Mouse (Mus musculus) large intestine, adult 2 months (tissue): ENCODE results near the gene Boc. TPM values are rescaled to one million over a fixed set of nuclear protein-coding genes. Genes with fewer than 3 reads are reported as not detected.
A peak's percentile ranks its signal among the peaks of the same experiment; 100 is the strongest.

Source experiments
- DNase-seq: peaks from one replicate; pipeline ENCODE4 v3.0.0-alpha.2; 2012; ENCODE audit warnings: low read depth, low spot score
- WGBS: fragments of 180-500 bp; shearing (Covaris S2); methylation state at CpG from one replicate; pipeline ENCODE4 v1.1.7; 2018; 5-methylcytosine and 5-hydroxymethylcytosine counted together
- polyA plus RNA-seq: library from polyadenylated mRNA; depleted of rRNA; stranded (reverse); fragments of >200 nt; gene quantifications from 2 replicates; pipeline ENCODE4 v1.2.3, GENCODE M21; 2012; rRNA removed

The Boc gene
- polyA plus RNA-seq: 4.4 and 5.2 TPM in 2 replicates

GRCm38 (mm10) chr16:44558471-44559329, at the start of gene Boc:
TSS of gene Boc (minus strand) at chr16:44558897.
- WGBS: under 1% methylated on average over 46 of the region's 46 CpGs
- peak; percentile 60 for DNase-seq

DNA sequence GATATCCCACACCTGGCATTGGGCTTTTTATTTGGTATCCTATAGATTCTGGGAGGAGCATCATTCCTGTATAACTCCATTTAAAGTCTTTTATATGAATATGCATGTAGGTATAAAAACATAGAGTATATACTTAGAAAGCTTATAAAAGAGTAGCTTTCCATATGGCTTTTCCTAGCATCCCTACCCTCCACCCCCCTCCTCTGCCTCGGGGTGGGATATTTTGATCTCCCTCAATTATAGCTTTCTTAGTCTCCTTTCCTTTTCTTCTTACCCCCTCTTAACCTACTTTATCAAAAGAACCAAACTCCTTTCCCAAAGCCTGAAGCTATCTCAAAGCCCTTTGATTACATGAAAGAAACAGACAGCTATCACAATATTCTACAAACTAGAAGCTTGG, 47.9 kb upstream of the Boc start:
- WGBS: 88% methylated on average over 1 of the region's 1 CpGs
- DNase-seq: no peak

DNA sequence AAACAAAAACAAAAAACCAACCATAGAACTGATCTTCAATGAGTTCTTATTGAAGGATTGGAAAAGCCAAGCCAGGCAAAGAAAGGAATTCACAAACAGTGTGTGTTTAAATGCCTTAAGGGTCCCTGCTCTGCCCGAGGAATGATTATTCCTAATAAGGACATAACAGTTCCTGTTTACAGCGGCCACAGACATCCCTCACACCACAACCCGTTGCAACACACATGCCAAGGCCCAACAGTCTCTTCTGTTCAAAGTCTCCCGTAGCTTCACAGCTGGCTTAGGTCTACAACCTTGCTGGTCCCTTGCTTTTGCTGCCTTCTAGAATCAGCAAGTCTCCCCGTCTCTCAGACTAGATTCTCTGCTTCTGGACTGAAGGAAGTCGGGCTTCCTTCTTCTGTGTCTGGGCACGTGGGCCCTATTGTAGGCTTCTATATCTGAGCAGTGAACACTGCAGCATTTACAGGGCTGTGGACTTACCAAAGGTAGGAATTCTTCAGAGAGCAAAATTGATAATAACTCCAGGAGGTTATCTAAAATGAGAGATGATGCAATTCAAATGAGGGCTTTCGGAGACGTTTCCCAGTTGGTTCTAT, 45.4 kb upstream of the Boc start:
- 68% methylated on average over 9 of the region's 9 CpGs for WGBS
- no peak for DNase-seq

- WGBS: 30% methylated on average over 8 of the region's 8 CpGs
- no peak for DNase-seq
Measured at GRCm38 (mm10) chr16:44601999-44602794, 43.5 kb upstream of the Boc start.

GRCm38 (mm10) chr16:44601182-44601581, 42.5 kb upstream of the Boc start:
- WGBS: 29% methylated on average over 2 of the region's 2 CpGs
- DNase-seq: no peak

GRCm38 (mm10) chr16:44597106-44597806, 38.6 kb upstream of the Boc start:
- 72% methylated on average over 2 of the region's 2 CpGs for WGBS

GRCm38 (mm10) chr16:44589506-44589905, 30.8 kb upstream of the Boc start:
- 93% methylated on average over 1 of the region's 1 CpGs for WGBS
- DNase-seq: no peak

More at GRCm38 (mm10) chr16:44597106-44597806, 38.6 kb upstream of the Boc start:
- no peak for DNase-seq

DNA sequence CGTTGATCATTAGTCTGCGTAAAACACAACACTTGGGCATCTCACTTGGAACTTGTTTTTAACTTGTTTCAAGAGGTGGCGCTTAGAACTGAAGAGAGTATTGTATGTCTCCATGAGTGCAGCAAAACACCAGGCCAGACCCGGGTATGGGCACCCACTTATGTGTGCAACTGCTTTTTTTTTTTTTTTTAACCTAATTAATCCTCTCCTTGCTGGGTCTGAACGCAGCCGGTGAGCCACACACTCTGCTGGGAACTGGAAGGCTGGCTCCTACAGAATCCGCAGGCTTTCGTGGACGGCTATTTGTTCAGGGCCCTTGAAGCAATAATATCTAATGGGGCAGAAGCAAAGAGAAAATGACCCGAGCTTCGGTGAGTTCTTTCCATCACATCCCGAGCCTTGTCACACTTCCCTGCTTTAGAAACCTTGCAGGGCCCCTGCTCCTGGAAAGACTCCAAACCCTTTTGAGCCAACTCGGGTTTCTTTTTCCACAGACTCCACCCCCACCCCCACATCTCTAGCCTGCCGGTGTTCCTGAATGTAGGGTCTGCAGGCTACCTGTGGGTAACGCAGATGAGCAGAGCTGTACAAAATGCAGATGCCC, 20.8 kb upstream of the Boc start:
- DNase-seq: no peak

GRCm38 (mm10) chr16:44578551-44578950, 19.9 kb upstream of the Boc start:
- 87% methylated on average over 1 of the region's 1 CpGs for WGBS
- DNase-seq: no peak

More for the DNA sequence above, 20.8 kb upstream of the Boc start:
- 63% methylated on average over 15 of the region's 15 CpGs for WGBS

- no peak for DNase-seq
Measured at GRCm38 (mm10) chr16:44568056-44568455, 9.4 kb upstream of the Boc start.

DNA sequence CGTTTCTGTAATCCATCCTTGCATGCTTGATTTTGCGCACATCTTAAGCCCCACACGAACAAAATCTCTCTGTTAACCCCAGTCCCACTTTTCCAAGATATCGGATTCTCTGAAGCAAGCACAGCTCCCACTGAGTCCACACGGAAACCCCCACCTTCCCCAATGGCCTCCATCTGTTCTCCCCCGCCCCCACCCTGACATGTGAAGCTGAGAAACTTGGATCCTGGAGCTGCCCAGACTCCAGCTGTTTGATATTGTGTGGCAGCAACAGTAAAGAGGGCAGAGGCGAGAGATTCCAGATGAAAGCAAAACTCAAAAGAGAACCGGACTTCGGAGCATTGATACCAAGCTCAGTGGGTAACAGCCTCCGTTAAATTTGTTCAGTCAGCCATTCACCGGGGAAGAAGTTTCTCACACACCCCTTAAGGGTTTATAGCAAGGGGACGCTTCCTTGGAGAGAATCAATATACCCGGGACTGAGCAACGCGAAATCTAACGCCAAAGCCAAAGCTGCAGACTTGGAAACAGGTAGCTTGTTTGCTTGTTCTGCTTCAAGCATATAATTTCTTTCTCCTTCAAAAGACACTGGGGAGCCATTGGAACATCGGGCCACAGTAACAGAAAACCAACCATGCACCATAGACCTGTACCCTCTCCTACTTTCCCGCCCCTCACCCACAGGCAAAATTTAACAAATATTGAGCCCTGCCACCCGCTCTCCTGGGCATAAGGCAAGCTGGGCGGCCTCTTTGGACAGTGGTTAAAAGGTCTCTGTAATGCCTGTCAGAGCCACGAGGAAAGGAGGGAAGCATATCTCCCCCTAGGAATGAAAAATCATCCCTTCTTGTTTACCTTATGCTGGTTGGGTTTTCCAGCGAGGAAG, 6.9 kb upstream of the Boc start:
- WGBS: 66% methylated on average over 22 of the region's 22 CpGs
- DNase-seq: no peak

- no peak for DNase-seq
- 84% methylated on average over 8 of the region's 8 CpGs for WGBS
Measured at GRCm38 (mm10) chr16:44564359-44564758, 5.7 kb upstream of the Boc start.

DNA sequence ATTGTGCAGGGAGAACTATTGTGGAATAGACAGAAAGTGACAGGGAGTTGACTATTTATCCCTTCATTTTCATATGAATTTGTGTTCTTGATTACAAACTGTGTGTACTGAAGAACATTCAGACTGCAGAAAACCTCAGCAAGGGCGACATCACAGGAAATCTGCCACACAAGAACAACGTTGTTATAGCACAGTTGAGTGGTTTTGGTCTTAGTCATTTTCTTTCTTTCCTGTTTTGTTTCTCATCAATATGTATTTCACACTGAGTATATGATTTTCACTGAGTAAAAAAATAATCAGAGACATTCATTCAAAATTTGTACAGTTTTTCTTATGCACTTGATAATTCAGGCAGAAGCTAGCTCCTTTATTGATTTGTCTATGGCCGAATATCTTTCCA, 3.4 kb upstream of the Boc start:
- WGBS: 82% methylated on average over 3 of the region's 3 CpGs
- no peak for DNase-seq

- no peak for DNase-seq
- WGBS: 60% methylated on average over 1 of the region's 1 CpGs
Measured at GRCm38 (mm10) chr16:44560214-44560613, 1.5 kb upstream of the Boc start.

- 36% methylated on average over 5 of the region's 5 CpGs for WGBS
- DNase-seq: no peak
Measured at GRCm38 (mm10) chr16:44559330-44559695, 616 bp upstream of the Boc start.

DNA sequence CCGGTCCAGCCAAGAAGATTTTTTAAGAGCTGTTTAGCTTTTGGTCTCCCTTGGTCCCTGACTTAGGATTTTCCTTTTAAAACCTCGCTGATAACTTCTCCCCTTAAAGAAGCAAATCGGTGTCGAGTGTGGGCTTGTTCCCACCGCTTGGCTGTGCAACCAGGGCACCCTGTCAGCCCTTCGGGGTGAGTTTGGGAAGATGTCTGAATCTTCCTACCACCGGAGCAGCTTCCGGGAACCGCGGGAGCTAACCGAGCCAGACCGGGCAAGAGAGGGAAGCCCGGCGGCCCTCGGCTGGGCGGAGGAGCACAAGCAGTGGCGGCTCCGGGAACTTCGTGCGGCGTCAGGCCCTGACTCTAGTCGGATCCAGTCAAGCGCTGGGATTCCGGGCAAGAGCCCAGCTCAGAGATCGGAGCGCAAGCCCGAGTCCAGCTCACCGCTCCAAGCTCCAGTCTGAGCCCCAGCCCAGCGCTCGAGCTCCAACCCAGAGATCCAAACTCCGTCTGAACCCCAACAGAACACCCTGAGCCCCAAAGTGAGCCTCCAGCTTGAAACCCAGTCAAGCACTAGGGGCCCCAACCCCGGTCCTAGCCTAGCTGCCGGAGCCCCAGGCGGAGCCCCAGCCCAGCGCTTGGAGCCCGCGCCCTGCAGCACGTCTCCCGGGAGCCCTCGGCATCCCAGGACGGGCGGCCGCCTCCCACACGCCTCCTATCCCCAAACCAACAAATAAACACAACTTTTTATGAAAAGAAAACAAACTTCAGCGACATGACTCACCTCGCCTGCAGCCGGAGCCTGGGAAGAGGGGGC, 831 bp downstream of the Boc start:
- no peak for DNase-seq
- under 1% methylated on average over 47 of the region's 47 CpGs for WGBS

DNA sequence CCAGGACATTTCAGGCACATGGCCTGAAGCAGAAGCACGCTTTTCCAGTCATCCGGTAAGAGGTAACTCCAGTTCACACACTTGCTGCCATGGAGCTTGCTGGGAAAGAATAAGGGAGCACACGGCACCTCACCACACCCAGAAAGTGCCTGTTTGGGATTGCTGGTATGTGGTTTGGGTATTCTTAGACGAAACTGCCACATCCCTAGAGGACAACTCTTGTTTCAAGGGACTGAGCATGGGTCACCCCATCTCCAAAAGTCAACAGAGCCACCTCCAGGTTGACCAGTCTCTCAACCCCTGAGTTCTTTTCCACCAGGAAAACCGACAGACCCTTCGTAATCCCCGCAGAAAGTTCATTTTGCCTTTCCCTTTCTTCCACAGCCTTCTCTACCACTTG, 1.6 kb downstream of the Boc start:
- DNase-seq: no peak
- 24% methylated on average over 7 of the region's 7 CpGs for WGBS
